Mouse (Mus musculus) fat pad, adult 2 months (tissue): ENCODE data around the gene Ly6g5b.

Experiments used
- DNase-seq: peaks from one replicate; pipeline ENCODE4 v3.0.0-alpha.2; 2011; ENCODE audit warnings: low read depth, low spot score; ENCODE audit errors: extremely low read depth

Gene Ly6g5b

GRCm38 (mm10) chr17:35115046-35116019, at the start of gene Ly6g5b:
Gene Ly6g5b, minus strand, starts transcription at chr17:35115428.
- no peak for DNase-seq

- no peak for DNase-seq
These were observed 49.0 kb upstream of the Ly6g5b start for GRCm38 (mm10) chr17:35164218-35164567.

- DNase-seq = no peak
These were observed 48.3 kb upstream of the Ly6g5b start for GRCm38 (mm10) chr17:35163326-35164081.

- DNase-seq = no peak
These were observed 47.5 kb upstream of the Ly6g5b start for GRCm38 (mm10) chr17:35162730-35163129.

- no peak for DNase-seq
These were observed 46.9 kb upstream of the Ly6g5b start for GRCm38 (mm10) chr17:35162121-35162520.

GRCm38 (mm10) chr17:35161421-35161820, 46.2 kb upstream of the Ly6g5b start:
- no peak for DNase-seq

DNA sequence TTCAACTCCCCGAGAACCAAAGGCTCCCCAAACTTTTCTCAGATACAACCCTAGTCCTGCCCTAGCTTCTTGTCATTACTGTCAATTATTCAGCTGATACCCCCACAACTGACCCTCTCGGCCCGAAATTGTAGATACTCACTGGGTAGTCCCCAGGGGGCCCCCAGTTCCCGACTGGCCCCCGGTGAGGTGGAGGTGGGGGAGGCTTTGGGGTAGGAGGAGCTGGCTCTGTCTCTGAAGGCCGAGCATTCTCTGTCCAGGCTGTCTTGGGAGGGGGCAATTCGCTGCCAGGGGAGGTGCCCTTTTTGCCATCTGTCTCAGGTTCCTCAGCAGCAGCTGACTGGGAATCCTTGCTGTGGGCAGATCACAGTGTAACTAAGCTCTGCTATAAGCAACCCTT, 44.4 kb upstream of the Ly6g5b start:
- DNase-seq = no peak

DNA sequence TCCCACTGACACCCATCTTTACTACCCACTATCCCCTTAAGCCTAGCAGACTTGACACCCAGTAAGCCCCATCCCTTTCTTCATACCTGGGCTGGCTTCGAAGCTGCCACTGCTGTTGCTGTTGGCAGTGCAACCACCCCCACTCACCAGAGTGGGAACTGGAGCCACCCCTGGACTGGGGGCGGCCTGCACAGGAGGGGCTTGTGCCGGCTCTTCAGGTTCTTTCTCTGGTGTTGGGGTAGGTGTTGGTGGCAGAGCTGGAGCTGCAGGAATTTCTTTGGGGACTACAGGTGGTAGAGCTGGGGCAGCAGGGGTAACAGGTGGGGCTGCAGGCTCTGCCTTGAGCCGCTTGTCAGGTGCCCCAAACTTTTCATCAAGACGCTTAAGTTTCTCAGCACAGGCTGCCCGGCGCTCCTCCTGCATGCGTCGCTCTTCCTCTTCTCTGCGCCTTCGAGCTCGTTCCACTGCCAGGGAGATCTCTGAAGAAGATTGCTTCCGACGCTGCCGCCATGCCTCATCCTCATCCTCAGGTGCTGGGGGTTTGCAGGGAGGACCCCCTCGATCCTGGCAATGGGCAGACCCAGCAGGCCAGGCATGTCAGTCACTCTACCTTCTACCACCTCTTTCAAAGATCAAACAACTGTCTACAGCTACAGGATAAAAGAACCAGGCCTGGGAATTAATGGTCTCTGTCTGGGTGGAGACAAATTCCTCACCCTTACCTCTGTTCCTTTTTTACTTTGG, 43.8 kb upstream of the Ly6g5b start:
- no peak for DNase-seq

DNA sequence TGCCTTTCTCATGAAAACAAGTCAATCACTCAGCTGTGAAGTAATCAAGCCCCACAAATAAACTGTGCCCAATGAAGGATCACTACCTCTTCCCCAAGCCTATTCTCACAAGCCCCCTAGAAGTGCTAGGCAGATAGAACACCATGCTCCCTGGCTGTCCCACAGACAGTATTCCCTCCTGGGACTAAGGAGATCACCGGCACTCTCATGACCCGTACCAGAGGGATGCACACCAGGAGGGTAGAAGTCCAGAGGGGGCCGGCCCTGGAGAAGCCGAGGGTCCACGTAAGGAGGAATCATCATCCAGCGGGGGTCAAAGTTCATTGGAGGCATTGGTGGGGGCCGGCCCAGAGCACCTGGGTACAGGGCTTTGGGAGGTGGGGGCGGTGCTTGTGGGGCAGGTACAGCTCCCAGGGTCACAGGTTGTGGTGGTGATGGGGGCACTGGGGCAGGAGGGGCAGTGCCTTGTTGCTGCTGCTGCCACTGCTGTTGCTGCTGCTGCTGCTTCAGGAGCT, 42.5 kb upstream of the Ly6g5b start:
- no peak for DNase-seq

DNA sequence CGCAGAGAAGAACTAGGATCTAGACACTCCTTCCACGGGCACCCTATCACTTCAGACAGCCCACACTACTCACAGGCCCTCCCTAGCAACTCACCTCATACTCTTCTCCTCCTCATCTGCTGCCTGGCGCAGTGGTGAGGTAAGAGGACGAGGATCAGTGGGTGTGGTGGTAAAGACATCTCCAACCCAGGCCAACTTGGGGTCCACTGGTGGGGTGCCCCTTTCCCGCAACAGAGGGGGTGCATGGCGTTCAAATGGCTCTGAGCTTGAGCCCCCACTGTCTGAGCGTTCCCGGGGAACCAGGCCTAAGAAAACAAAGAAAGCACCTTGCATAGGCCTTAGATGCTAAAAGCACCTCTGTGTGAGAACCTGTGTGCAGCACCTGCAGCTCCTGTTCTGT, 42.0 kb upstream of the Ly6g5b start:
- no peak for DNase-seq

DNA sequence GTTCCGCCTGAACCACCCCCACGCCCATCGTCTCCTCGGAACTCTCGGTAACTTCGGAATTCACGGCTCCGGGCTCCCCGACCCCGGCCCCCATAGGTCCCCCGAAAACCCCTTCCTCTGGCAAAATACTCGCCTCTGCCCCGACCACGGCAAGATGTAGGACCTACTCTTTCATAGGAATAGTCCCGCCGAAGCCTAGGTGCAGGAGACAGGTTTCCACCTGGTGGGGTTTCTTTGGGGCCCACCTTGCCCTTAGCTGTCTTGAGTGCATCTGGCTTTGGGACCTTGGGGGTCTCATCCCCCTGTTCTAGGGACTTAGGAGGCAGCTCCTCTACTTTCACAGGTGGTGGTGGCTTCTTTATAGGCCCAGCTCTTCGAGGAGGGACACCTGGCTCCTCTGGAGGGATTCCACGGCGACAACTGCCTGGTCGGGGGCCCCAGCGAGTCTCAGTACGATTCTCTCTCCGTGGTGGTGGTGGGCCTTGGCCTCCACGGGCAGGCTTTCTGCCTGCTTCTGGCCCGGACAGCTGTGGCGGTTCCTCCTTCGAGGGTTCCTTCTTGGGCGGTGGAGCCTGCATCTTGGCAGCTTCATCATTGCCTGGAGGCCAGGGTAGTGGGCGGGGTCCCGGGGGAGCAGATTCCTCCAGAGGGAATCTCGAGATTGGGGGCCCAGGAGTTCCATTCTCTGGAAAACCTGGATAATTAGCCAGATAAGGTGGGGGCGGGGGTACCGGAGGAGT, 41.4 kb upstream of the Ly6g5b start:
- DNase-seq = no peak

GRCm38 (mm10) chr17:35155451-35155850, 40.2 kb upstream of the Ly6g5b start:
- no peak for DNase-seq

DNA sequence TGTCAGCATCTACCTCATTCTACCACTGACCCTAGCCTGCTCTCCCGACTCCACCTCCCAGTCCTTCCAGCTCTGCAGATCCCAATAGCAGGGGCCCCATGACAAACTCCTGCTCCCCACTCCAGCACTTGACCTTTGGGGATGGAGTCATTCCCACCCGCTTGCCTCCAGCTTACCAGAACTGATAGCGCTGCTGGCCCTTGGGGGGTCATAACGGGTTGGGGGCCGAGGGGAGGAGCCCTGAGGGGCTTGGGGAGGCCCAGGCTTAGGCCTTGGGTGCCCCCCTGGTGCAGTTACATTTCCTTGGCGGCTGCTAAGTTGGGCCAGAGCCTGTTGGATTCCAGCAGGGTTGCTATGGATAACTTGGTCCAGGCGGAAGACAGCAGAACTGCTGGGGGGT, 39.4 kb upstream of the Ly6g5b start:
- DNase-seq = no peak

GRCm38 (mm10) chr17:35153931-35154330, 38.7 kb upstream of the Ly6g5b start:
- no peak for DNase-seq

- DNase-seq = no peak
These were observed 37.8 kb upstream of the Ly6g5b start for GRCm38 (mm10) chr17:35153077-35153476.

GRCm38 (mm10) chr17:35152121-35152520, 36.9 kb upstream of the Ly6g5b start:
- DNase-seq = no peak

GRCm38 (mm10) chr17:35147922-35148639, 32.9 kb upstream of the Ly6g5b start:
- no peak for DNase-seq

DNA sequence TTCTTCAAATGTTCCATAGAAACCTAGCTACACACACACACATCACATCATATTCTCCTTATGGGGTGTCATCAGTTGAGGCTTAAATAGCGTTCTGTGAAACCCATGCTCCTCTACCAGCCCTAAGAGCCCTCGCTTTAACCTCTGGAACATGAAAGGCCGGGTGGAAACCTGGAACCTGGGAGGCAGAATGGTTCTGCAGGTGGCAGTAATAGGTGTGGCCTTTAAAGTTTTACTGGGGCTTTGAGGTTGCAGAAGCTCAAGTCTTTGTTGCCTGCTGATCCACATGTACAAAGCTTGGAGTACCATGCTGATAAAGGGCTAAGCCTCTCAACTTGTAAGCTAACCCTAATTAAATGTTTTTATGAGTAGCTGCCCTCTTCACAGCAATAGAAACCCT, 32.1 kb upstream of the Ly6g5b start:
- no peak for DNase-seq

DNA sequence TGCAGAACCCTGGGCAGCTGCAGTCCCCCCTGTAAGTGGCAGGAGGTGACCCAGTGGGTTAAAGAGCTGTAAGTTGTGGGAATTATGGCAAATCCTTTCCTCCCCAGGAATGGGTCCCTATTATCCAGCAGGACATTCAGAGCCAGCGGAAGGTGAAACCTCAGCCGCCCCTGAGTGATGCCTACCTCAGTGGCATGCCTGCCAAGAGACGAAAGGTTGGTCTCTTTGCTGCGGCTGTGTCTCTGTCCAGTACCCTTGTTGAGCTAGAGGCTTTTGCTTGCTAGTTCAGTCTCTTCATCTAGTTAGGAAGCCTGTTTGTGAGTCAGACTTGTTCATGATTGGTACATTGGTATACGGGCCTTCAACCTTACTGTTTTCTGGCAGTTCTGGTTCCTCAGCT, 30.9 kb upstream of the Ly6g5b start:
- no peak for DNase-seq

- no peak for DNase-seq
These were observed 26.7 kb upstream of the Ly6g5b start for GRCm38 (mm10) chr17:35141971-35142370.
